Mouse (Mus musculus) mammary gland, adult 2 months (tissue): Measurements from ENCODE around the gene Vsnl1. TPM values are rescaled to one million over a fixed set of nuclear protein-coding genes. Genes with fewer than 3 reads are reported as not detected.

Experiments used
- polyA plus RNA-seq: library from polyadenylated mRNA; depleted of rRNA; stranded (reverse); fragments of >200 nt; gene quantifications from 2 replicates; pipeline ENCODE4 v1.2.3, GENCODE M21; 2012; ENCODE audit warnings: low replicate concordance; rRNA removed

Vsnl1 gene
- polyA plus RNA-seq, result 0.19 and 0.29 TPM in 2 replicates

GRCm38 (mm10) chr12:11436497-11437265 lies at the start of gene Vsnl1:
Vsnl1 (minus strand) TSS chr12:11436613.

GRCm38 (mm10) chr12:11455549-11456194 lies 19.3 kb upstream of the Vsnl1 start, which contains the start of gene Rad51ap2:
Rad51ap2 (plus strand) TSS chr12:11456079.

Other genes starting within 250 kb of the Vsnl1 start
- gene Msgn1, start 227.6 kb downstream of the Vsnl1 start, polyA plus RNA-seq, result 1.1 TPM in 1 of 2 replicates, not detected in the other
- 0.06 and 0.59 TPM in 2 replicates for gene Gen1, start 170.8 kb downstream of the Vsnl1 start, polyA plus RNA-seq
- gene Smc6, start 170.7 kb downstream of the Vsnl1 start, polyA plus RNA-seq, result 2.8 and 13.8 TPM in 2 replicates
- gene Rad51ap2, start 19.5 kb upstream of the Vsnl1 start, polyA plus RNA-seq, result not detected in 2 replicates